Mouse (Mus musculus) 416B (cell line): ENCODE measurements around the gene Zbtb4.
A peak's percentile ranks its signal among the peaks of the same experiment; 100 is the strongest.

Source experiments
- DNase-seq: peaks from one replicate; pipeline ENCODE4 v3.0.0; 2011; ENCODE audit warnings: low read depth

The Zbtb4 gene

DNA sequence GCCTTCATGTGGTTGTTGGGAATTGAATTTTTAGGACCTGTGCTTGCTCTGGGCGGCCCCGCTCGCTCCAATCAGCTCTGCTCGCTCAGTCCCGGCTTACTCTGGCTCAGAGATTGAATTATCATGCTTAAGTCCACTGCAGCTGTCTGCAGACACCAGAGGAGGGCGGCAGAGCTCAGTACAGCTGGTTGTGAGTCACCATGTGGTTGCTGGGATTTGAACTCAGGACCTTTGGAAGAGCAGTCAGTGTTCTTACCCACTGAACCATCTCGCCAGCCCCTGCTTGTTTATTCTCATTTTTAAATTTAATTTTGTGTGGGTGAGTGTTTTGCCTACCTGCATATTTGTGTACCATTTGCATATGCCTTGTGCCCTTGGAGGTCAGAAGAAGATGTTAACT lies 2.2 kb upstream of the Zbtb4 start:
- peak; percentile 62 for DNase-seq

DNA sequence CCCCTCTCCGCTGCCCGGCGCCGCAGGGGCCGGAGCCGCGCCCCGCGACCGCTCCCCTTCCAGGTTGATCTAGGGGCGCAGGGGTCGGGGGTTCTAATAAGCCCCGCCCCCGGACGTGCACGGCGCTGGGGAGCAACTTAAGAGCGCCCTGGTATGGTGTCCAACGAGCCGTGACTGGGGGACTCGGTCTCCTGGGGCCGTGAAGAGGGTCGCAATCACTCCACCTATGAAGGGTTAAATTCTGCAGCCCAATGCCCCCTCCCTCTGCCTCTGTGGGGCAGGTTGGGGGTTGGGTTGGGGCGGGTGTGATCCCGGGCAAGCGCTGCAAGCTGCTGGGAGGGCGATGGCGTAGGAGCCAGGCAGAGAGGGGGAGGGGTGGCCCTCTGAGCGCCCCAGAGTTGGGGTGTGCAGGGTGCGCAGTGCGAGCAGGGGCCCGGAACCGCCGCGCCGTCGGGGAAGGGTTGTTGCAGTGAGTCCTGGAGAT lies 456 bp downstream of the Zbtb4 start:
- DNase-seq: peak; percentile 40

DNA sequence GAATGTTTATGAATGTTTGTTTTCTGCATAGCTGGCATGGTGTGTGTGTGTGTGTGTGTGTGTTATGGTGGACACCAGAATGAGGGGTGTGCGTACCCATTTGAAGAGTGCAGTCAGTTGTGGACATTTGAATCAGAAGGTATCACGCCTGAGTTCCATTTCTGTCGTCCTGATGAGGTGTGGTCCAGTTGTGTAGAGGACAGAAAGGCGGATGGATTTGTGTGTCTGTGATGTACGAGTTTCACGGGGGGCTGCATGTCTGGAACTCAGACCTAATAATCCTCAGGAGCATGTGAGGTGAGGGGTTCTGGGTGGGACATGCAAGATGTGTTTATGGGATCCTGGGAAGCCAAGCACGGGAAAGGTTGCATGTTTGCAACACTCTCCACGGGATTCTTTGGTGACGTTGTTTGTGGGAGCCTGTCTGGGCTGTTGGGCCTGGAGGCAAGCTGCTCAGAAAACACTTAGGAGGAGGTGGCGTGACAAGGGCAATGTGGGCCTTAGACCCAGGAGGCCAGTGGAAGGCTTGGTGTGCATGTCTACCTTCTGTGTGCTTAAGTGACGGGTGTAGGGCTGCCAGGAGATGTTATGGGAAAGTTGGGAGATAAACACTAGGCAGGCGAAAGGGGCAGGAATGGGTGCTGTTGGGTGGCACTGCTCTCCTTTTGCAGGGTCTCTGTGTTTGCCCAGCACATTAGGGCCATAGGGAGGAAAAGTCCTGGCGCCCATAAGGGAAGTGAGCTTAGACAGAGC lies 1.3 kb downstream of the Zbtb4 start:
- no peak for DNase-seq

DNA sequence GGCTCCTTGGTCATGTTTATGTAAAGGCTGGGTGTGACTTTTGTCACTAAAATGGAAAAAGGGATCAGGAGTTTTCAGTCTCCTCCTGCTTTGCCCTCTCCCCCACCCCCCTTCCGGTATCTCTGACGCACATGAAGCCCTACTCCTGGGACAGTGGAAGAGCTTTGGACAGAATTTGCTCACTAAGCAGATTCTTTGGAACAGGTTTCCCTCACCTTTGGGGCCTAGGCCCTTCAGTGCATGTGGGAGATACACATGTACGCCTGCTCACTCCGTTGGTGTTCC lies 1.9 kb downstream of the Zbtb4 start:
- DNase-seq: no peak

DNA sequence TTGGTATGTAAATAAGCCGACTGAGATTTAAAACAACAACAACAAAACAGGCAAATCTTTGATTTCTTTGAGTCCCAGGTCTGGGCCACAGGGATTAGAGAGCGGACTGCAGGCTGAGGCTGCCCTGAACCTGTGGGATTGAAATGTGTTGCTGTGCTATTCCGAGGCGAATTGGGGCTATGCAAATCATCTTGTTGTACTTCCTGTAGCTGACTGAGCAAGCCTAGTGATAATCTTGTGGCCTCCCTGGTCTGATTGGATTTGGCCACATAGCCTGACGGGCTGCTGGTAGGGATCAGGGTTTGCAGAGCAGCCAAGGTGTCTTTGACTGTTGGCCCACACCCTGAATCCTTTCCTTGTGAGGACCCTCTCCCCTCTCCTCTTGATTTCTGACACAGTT lies 9.2 kb downstream of the Zbtb4 start:
- DNase-seq: no peak

DNA sequence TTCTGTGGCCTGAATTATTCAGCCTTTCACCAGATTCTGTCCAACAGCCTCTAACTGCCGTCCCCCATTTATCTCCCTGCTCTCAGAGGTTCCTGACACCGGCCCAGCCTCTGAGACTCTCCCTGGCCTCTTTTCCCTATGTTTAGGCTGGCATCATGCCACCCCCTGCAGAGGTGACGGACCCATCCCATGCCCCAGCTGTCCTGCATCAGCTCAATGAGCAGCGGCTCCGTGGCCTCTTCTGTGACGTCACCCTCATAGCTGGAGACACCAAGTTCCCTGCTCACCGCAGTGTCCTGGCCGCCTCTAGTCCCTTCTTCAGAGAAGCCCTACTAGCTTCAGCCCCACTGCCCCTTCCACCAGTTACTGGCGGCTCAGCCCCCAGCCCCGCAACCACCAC lies 10.0 kb downstream of the Zbtb4 start:
- no peak for DNase-seq

DNA sequence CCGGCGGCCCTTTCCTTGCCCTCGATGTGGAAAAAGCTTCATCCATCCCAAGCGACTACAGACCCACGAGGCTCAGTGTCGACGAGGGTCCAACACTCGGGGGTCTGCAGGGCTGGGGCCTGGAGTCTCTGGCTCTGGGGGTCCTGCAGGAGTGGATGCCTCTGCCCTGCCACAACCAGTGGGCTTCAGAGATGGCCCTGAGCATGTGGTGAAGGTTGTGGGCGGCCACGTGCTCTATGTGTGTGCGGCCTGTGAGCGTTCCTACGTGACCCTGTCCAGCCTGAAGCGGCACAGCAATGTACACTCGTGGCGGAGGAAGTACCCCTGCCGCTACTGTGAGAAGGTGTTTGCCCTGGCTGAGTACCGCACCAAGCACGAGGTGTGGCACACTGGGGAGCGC lies 10.8 kb downstream of the Zbtb4 start:
- no peak for DNase-seq

DNA sequence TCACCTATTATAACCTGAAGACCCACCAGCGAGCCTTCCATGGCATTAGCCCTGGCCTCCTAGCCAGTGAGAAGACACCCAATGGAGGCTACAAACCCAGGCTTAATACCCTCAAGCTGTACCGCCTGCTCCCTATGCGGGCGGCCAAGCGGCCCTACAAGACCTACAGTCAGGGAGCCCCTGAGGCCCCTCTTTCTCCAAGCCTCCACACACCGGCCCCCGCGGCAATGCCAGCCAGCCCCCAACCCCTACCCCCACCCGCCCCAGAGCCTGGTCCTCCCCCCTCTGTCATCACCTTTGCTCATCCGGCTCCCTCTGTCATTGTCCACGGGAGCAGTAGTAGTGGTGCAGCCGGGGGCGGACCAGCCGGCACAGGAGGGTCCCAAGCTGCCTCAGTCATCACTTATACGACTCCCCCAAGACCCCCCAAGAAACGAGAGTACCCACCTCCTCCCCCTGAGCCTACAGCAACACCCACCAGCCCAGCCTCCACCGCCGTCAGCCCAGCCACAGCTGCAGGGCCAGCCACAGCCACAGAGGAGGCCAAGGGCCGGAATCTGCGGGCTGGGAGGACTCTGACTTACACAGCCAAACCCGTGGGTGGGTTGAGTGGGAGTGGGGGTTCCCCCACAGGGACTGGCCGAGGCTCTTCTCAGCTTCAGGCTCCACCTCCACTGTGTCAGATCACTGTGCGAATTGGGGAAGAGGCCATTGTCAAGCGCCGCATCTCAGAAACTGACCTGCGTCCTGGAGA lies 12.0 kb downstream of the Zbtb4 start:
- no peak for DNase-seq

DNA sequence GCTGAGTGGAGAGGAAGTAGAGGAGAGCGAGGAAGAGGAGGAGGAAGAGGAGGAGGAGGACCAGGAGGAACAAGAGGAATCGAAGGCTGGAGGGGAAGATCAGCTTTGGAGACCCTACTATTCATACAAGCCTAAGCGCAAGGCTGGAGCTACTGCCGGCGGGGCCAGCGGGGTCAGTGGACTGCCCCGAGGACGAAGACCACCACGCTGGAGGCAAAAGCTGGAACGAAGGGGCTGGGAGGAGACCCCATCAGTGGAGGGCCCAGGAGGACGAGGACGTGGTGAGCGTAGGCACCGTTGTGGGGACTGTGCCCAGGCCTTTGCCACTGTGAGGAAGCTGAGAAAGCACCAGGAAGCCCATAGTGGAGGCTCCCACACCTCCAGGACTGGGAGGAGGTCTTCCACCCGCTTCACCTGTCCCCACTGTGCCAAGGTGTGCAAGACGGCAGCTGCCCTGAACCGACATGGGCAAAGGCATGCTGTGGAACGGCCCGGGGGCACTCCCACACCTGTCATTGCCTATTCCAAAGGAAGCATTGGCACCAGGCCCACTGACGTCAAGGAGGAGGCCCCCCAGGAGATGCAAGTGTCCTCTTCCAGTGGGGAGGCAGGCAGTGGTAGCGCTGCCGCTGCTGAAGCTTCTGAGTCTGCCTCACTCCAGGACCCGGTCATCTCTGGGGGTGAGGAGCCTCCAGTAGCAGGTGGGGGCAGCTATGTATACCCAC lies 12.7 kb downstream of the Zbtb4 start:
- no peak for DNase-seq

DNA sequence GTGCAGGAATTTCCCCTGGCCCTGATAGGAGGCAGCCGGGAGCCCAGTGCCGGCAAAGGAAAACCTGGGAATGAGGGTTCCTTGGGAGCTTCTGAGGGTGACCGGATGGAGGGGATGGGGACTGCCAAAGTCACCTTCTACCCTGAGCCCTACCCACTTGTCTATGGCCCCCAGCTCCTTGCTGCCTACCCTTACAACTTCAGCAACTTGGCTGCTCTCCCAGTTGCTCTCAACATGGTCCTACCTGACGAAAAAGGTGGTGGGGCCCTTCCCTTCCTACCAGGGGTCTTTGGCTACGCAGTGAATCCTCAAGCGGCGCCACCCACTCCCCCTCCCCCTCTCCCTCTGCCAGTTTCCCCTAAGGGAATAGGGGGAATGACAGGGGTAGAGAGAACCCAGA lies 13.3 kb downstream of the Zbtb4 start:
- no peak for DNase-seq

DNA sequence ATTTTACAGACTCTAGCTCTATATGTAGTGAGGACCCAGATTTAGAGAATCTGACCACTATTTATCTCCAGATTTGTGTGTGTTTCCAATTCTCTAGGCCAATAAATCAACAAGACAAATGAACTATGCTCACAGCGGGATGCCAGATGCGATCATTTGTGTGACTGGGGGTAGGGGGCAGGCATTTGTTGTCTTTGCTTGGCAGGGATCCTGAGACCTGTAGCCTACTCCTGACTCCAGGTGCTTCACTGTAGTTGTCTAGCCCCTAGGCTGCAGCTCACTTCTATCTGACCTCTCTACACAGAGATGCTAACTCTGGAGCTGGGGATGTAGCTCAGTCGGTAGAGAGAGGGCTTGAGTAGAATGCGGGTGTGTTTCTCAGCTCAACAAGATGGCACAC lies 16.1 kb downstream of the Zbtb4 start:
- no peak for DNase-seq

DNA sequence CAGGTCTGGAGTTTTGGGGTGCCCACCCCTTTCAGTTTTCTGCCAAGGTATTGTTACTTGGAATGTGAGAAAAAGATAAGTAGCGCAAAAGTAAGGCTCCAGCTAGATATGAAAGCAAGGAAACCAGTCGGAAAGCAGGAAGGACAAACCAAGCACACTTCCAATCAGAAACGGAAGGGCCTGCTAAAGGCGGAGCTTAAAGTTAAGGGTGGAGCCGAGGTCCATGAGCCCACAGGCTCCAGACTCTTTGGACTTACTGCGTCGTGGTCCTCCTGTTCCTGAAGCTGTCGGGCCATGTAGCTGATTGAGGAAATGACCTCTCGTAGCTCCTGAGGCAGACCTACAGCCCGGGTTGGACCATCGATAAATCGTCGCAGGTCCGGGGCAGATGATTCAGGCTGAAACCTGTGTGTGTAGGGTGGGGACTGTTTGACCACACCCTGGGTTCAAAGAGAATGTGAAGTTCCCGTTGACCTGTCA lies 19.1 kb downstream of the Zbtb4 start:
- peak; percentile 21 for DNase-seq

DNA sequence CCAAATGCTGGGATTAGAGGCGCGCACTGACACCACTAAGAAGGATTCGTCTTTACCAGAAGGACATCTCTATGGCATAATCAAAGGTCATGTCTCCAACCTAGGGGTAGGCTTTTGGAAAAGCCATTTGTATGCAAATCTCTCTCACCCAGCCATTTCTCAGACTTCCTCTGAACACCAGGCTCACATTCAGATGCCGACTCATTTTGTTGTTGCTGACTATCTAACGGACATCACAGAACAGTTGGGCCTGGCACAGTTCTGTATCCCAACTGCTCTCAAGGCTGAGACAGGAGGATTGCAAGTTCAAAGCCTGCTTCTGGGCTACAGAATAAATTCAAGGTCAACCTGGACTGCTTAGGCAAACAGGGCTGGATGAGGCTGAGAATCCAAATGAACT lies 21.6 kb downstream of the Zbtb4 start:
- no peak for DNase-seq

DNA sequence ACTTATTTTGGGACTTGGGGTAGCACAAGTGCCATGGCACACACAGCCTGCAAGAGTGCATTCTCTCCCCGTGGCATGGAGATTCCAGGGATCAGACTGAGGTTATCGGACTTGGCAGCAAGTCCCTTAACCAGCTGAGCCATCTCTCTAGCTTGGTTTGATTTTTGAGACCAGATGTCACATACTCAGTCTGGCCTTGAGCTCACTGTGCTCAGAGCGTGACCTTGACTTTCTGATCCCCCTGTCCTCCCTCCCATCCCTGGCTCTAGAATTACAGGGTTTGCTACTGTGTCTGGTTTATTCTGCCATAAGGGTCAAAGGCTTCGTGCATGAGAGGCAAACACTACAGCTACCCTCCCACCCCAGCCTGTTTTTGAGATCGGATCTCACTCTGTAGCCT lies 23.7 kb downstream of the Zbtb4 start:
- no peak for DNase-seq

DNA sequence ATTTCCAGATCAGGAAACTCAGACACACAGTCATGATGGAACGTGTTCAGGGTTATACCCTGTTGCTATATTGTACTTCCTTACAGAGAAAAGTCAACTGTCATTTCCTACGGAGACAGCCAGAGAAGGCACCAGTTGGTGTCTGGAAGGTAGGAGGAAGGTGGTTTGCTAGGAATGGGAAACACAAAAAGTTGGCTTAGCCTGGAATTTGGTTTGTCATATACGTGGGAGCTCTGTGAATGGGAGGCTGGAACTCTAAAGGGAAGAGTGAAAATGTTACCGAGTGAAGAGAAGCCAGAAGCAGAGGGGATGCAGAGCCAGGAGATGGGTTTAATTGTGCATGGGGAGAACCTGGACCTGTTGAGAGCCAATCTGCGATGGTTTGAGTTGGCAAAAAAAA lies 25.7 kb downstream of the Zbtb4 start:
- DNase-seq: no peak

DNA sequence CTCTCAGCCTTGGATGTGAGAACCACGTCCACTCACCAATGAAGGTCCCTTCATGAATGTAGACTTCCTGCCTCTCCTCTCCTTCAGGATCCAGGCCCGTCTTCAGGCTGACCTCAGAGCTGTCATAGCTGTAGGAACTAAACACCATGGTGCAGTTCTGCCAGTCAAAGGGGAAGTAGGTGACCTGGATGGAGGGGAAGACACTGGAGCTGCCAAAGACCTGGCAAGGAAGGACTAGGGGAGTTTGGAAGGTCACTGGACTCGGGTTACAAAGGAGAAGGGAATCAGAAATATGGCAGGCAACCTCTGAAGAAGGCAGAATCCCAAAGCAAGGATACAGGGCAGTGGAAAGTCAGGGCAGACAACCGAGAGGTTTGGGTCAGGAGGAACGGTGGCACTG lies 27.7 kb downstream of the Zbtb4 start:
- no peak for DNase-seq

DNA sequence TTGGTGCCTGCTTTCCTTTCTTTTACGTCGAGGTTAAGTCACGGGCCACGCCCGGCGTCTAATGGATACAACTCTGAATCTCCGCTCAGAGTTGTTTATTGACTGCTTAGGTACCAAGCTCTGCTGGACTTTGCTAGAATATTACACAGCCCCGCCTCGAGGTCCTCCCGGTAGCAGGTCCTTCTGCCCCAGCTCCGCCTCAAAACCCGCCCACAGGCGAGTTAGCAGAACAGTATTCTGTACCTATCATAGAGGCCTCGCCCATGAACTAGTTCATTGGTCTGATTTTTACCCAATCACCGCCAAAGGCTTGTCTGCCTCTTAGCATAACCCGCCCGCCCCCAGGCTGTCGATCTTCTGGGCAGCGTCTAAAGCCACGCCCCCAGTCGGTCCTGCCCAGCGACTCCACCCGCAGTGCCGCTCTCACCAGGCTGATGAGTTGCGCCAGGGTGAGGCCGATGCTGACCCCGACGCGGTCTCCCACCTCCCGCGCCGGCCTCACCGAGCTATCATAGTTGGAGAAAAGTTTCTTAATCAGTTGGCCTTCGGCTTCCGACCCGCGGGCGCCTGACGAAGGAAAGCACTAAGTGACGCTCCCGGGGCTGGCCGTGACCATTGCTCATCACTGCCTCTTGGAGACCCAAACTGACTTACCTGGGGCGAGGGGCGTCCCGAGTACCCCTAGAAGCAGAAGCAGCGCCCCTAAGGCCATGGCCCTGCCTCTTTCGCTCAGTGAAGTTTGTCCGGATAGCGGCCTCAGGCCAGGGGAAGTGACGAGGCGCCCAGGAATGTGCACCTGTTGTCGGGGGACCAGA lies 29.7 kb downstream of the Zbtb4 start, which contains the start of gene Chrnb1:
TSS of gene Chrnb1 (minus strand) at position 776 of the 815 bp plus-strand sequence.
- DNase-seq: peak; percentile 99

DNA sequence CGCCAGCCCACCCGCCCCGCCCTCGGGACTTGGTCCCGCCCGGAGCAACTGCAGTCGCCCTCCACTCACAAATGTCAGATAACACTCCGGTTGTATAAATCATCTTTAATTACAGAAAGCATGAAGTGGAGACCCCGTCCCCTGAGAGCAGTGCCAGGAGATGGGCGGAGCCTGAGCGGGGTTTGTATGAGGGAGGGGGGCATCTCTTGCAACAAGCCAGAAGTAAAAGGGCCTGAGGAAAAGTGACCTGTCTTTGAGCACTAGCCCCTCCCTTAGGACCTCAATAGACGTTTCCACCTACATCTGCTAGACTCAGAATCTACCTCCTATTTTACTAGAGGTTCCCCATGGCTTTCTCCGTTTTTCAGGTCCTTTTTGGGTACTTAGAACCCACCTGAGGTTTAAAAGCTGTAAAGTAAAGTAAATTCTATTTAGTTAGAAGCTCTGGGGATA lies 30.3 kb downstream of the Zbtb4 start:
- no peak for DNase-seq

DNA sequence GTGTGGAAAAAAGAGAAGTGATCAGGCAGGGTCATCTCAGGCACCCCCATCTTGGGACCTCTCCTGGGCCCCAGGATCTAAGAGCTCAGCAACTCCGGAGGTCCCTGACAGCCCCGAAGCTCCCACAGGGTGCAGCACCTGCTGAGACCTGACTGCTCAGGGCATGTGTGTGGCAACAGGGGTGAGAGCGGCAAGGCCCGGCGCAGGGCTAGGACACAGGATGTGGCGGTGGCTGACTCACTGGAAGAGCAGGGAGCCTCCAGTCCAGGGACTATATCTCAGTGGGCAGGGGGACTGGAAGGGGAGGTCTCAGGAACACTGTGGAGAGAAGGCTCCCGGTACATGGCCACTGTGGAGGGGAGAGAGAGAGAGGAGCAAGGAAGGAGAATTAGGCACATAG lies 32.2 kb downstream of the Zbtb4 start:
- peak; percentile 49 for DNase-seq

DNA sequence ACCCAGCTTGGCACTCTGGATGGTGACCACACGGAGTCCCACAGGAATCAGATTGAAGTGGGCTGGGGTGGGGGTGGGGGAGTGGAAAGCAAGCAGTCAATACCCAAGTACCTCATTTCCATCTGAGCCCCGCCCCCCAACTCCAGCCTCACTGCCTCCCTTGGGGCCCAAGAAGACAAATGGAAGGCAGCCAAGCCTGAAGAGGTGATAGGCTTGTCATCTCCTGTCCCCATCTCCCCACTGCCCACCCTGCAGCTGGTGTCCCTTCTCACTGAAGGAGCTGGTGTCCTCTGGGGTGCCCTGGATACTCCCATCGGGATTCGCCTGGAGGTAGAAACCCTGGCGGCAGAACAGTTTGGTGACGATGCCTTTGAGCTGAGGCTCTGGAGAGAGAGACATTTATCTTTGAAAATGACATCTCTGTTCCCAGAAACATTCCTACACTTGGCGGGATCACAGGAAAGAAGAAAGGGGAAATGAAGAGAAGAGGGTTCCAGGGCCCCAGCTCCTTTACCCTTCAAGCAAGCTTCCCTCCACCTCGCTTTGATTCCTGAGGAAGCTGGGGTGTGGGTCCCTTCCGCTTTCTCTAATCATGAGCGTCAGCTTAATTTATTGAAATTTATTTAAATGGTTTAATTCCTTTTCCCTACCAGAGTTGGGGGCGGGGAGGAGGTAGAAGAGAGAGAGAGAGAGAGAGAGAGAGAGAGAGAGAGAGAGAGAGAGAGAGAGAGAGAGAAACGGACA lies 33.9 kb downstream of the Zbtb4 start:
- DNase-seq: no peak

DNA sequence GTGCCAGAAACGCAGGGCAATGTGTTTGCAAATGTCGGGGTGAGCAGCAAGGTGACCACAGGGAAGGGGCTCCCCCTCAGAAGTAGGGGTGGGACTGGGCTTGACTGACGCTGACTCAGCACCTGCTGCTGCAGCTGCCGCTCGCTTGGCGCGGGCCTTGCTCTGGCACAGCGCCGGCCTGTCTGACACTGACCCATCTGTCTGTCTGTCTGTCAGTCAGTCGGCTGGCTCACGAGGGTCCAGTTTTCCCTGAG lies 34.4 kb downstream of the Zbtb4 start:
- no peak for DNase-seq
